Comparison of ENCODE assay signal across 14 mouse cellular contexts in genomic region chr16:93158526-93159226, GRCm38 (mm10).
DNase-seq lines count a peak whose midpoint lies in the region; ATAC-seq and TF ChIP-seq lines count a peak whose summit lies in the region.
"Had no signal": no experiment of that assay in that cellular context is flagged by ENCODE, and none has a peak within 500 bp of the region (broad histone marks: within the 10 kb centered on the region; RNA-seq: fewer than 3 reads in every experiment).

No protein-coding gene starts in this region.

- no peaks in the 10 kb centered on the region for H3K9me3 ChIP-seq in liver, embryonic 11.5 days (ENCODE audit: control insufficient read depth, low read length)
- no peaks in the 10 kb centered on the region; the same call in 1 of the 2 replicates for H3K9me3 ChIP-seq in G1E (replicated peaks)
- peaks cover 4% of the 10 kb centered on the region; the same call in 1 of the 2 replicates for H3K9me3 ChIP-seq in liver, postnatal 0 days (ENCODE audit: low read length)
- no peaks in the 10 kb centered on the region for H3K9me3 ChIP-seq in midbrain, embryonic 10.5 days (replicated peaks)
- no peaks in the 10 kb centered on the region for H3K9me3 ChIP-seq in forebrain, embryonic 15.5 days
- H3K9me3 ChIP-seq: embryonic facial prominence, embryonic 15.5 days; intestine, embryonic 15.5 days; limb, embryonic 10.5 days had no signal

- no peak overlapping the region for H3K27ac ChIP-seq in liver, embryonic 11.5 days (ENCODE audit: low read depth, low read length)
- H3K27ac ChIP-seq in liver, postnatal 0 days (ENCODE audit: low read depth) = no peak overlapping the region
- no peak overlapping the region for H3K27ac ChIP-seq in midbrain, embryonic 10.5 days (replicated peaks)
- no peak overlapping the region for H3K27ac ChIP-seq in forebrain, embryonic 15.5 days (replicated peaks)
- H3K27ac ChIP-seq: embryonic facial prominence, embryonic 15.5 days; intestine, embryonic 15.5 days; limb, embryonic 10.5 days had no signal

- H3K27me3 ChIP-seq in liver, embryonic 11.5 days (replicated peaks; ENCODE audit: control insufficient read depth, insufficient read depth, low read length) = no peaks in the 10 kb centered on the region
- H3K27me3 ChIP-seq in G1E (ENCODE audit: insufficient read depth, low read length) = peaks cover 19% of the 10 kb centered on the region
- no peaks in the 10 kb centered on the region for H3K27me3 ChIP-seq in liver, postnatal 0 days (ENCODE audit: insufficient read depth, low read length)
- H3K27me3 ChIP-seq in midbrain, embryonic 10.5 days (ENCODE audit: low read depth, poor library complexity, severe bottlenecking) = no peaks in the 10 kb centered on the region
- H3K27me3 ChIP-seq in forebrain, embryonic 15.5 days = no peaks in the 10 kb centered on the region
- H3K27me3 ChIP-seq: embryonic facial prominence, embryonic 15.5 days; intestine, embryonic 15.5 days had no signal

- H3K4me1 ChIP-seq in liver, embryonic 11.5 days (replicated peaks; ENCODE audit: control insufficient read depth, insufficient read depth, low read length) = 0 out of 2 replicates have a peak, but pooled peaks cover under 1% of the 10 kb centered on the region
- peaks cover 22% of the 10 kb centered on the region for H3K4me1 ChIP-seq in G1E (ENCODE audit: insufficient read depth, low read depth, low read length)
- no peaks in the 10 kb centered on the region; the same call in 1 of the 2 replicates for H3K4me1 ChIP-seq in liver, postnatal 0 days (ENCODE audit: insufficient read depth)
- no peaks in the 10 kb centered on the region for H3K4me1 ChIP-seq in midbrain, embryonic 10.5 days
- H3K4me1 ChIP-seq in forebrain, embryonic 15.5 days = no peaks in the 10 kb centered on the region
- H3K4me1 ChIP-seq: intestine, embryonic 15.5 days; limb, embryonic 10.5 days had no signal

- no peak overlapping the region for H3K4me3 ChIP-seq in liver, embryonic 11.5 days (ENCODE audit: low read depth, low read length)
- no peak overlapping the region for H3K4me3 ChIP-seq in G1E (ENCODE audit: low read depth, low read length)
- no peak overlapping the region for H3K4me3 ChIP-seq in liver, postnatal 0 days (ENCODE audit: low read depth, low read length)
- H3K4me3 ChIP-seq in midbrain, embryonic 10.5 days = no peak overlapping the region
- H3K4me3 ChIP-seq in forebrain, embryonic 15.5 days = no peak overlapping the region
- H3K4me3 ChIP-seq: embryonic facial prominence, embryonic 15.5 days; intestine, embryonic 15.5 days; limb, embryonic 10.5 days had no signal

- H3K36me3 ChIP-seq in liver, embryonic 11.5 days (ENCODE audit: control insufficient read depth, insufficient read depth, low read length) = no peaks in the 10 kb centered on the region
- H3K36me3 ChIP-seq in G1E (replicated peaks) = no peaks in the 10 kb centered on the region
- no peaks in the 10 kb centered on the region for H3K36me3 ChIP-seq in liver, postnatal 0 days (replicated peaks; ENCODE audit: insufficient read depth, low read length)
- H3K36me3 ChIP-seq in midbrain, embryonic 10.5 days = no peaks in the 10 kb centered on the region
- no peaks in the 10 kb centered on the region for H3K36me3 ChIP-seq in forebrain, embryonic 15.5 days
- H3K36me3 ChIP-seq: embryonic facial prominence, embryonic 15.5 days; intestine, embryonic 15.5 days; limb, embryonic 10.5 days had no signal

- TF ChIP-seq CTCF in G1E (IDR thresholded peaks at IDR 0.05; ENCODE audit: low read depth, low read length) = peak; percentile 38; the same call in 1 of the 2 replicates
- peak; percentile 62 for TF ChIP-seq CTCF in liver, postnatal 0 days (IDR thresholded peaks at IDR 0.05; ENCODE audit: low read depth)

- H3K9ac ChIP-seq in liver, embryonic 11.5 days (ENCODE audit: low read depth, low read length) = no peak overlapping the region
- H3K9ac ChIP-seq in liver, postnatal 0 days (replicated peaks) = no peak overlapping the region
- no peak overlapping the region for H3K9ac ChIP-seq in forebrain, embryonic 15.5 days (replicated peaks)
- H3K9ac ChIP-seq: embryonic facial prominence, embryonic 15.5 days; intestine, embryonic 15.5 days had no signal

- no peak; the same call in 1 of the 2 replicates for ATAC-seq in liver, embryonic 11.5 days (replicated peaks; ENCODE audit: low FRiP score)
- no peak for ATAC-seq in G1E (ENCODE audit: extremely low read depth, insufficient number of reproducible peaks, low FRiP score, poor library complexity, severe bottlenecking)
- no peak for ATAC-seq in liver, postnatal 0 days
- no peak for ATAC-seq in forebrain, embryonic 15.5 days (replicated peaks)
- ATAC-seq: intestine, embryonic 15.5 days had no signal

- TF ChIP-seq EP300 in liver, postnatal 0 days (IDR thresholded peaks at IDR 0.05; ENCODE audit: low read depth) = no peak

- H3K4me2 ChIP-seq in liver, embryonic 11.5 days = no peak overlapping the region
- no peak overlapping the region for H3K4me2 ChIP-seq in liver, postnatal 0 days (ENCODE audit: low read depth, low read length)
- no peak overlapping the region for H3K4me2 ChIP-seq in forebrain, embryonic 15.5 days (replicated peaks)
- H3K4me2 ChIP-seq: embryonic facial prominence, embryonic 15.5 days; intestine, embryonic 15.5 days had no signal

- DNase-seq in adrenal gland, postnatal 14 days = peak; percentile 9
- no peak for DNase-seq in adrenal gland, postnatal 36 days
- DNase-seq in liver (peak; percentile 49), G1E (ENCODE audit: low spot score) (no peak)
- no peak for DNase-seq in liver, embryonic 11.5 days (ENCODE audit: low spot score)
- DNase-seq in liver, postnatal 0 days = no peak
- DNase-seq in midbrain, embryonic 10.5 days (ENCODE audit: low spot score) = no peak
- DNase-seq: heart, postnatal 14 days; layer of hippocampus, adult 9-11 months; lung, postnatal 36 days had no signal

- WGBS in liver, embryonic 11.5 days = 76% methylated on average over 8 of the region's 8 CpGs
- WGBS in liver, postnatal 0 days (ENCODE audit: insufficient replicate concordance) = 82% methylated on average over 8 of the region's 8 CpGs
- WGBS in midbrain, embryonic 10.5 days = 85% methylated on average over 8 of the region's 8 CpGs
- 84% methylated on average over 8 of the region's 8 CpGs for WGBS in forebrain, embryonic 15.5 days

Comparison
In these comparisons a context has a peak if more than half of its experiments do, and no peak if none do; other contexts are left out.
1. DNase-seq: peak in adrenal gland, postnatal 14 days (single experiment) and liver (single experiment); none in adrenal gland, postnatal 36 days (0 of 2), liver, embryonic 11.5 days (single experiment), G1E (single experiment), liver, postnatal 0 days (single experiment) and midbrain, embryonic 10.5 days (single experiment).